Mouse (Mus musculus) kidney, postnatal 10 days (tissue): ENCODE measurements at regions not wholly inside any gene's neighbourhood (a gene's known extent, or its start where the extent isn't known, plus 50 kb on each side); places are given as distances from the start of the nearest gene placed in this dataset.
A peak's percentile ranks its signal among the peaks of the same experiment; 100 is the strongest.

ENCODE experiments used
- DNase-seq: peaks from one replicate; pipeline ENCODE4 v3.0.0; 2021; ENCODE audit warnings: mixed read lengths

GRCm38 (mm10) chr7:71648314-71648713, 297.0 kb upstream of the Gm10295 start:
- no peak for DNase-seq

GRCm38 (mm10) chr7:71646944-71647343, 295.7 kb upstream of the Gm10295 start:
- DNase-seq = no peak

- peak; percentile 37 for DNase-seq
Measured at GRCm38 (mm10) chr7:71623048-71623447, 271.8 kb upstream of the Gm10295 start.

GRCm38 (mm10) chr7:71603159-71603558, 251.9 kb upstream of the Gm10295 start:
- DNase-seq = peak; percentile 83

GRCm38 (mm10) chr7:71596780-71597179, 245.5 kb upstream of the Gm10295 start:
- no peak for DNase-seq

GRCm38 (mm10) chr7:71587626-71588025, 236.3 kb upstream of the Gm10295 start:
- DNase-seq = peak; percentile 77

- peak; percentile 58 for DNase-seq
Measured at GRCm38 (mm10) chr7:71583443-71584055, 232.3 kb upstream of the Gm10295 start.

- DNase-seq = peak; percentile 83
Measured at GRCm38 (mm10) chr7:71581746-71582145, 230.5 kb upstream of the Gm10295 start.

- no peak for DNase-seq
Measured at GRCm38 (mm10) chr7:71560296-71560936, 209.1 kb upstream of the Gm10295 start.

- DNase-seq = no peak
Measured at GRCm38 (mm10) chr7:71556473-71556872, 205.2 kb upstream of the Gm10295 start.

- DNase-seq = no peak
Measured at GRCm38 (mm10) chr7:71555476-71555875, 204.2 kb upstream of the Gm10295 start.

- DNase-seq = no peak
Measured at GRCm38 (mm10) chr7:71546606-71547213, 195.4 kb upstream of the Gm10295 start.

GRCm38 (mm10) chr7:71541467-71541866, 190.2 kb upstream of the Gm10295 start:
- no peak for DNase-seq

GRCm38 (mm10) chr7:71533109-71533508, 181.8 kb upstream of the Gm10295 start:
- DNase-seq = peak; percentile 66

GRCm38 (mm10) chr7:71531496-71531895, 180.2 kb upstream of the Gm10295 start:
- DNase-seq = peak; percentile 44

- no peak for DNase-seq
Measured at GRCm38 (mm10) chr7:71530922-71531321, 179.6 kb upstream of the Gm10295 start.

- no peak for DNase-seq
Measured at GRCm38 (mm10) chr7:71526152-71526551, 174.9 kb upstream of the Gm10295 start.

- DNase-seq = peak; percentile 55
Measured at GRCm38 (mm10) chr7:71524577-71525126, 173.4 kb upstream of the Gm10295 start.

GRCm38 (mm10) chr7:71524119-71524518, 172.8 kb upstream of the Gm10295 start:
- no peak for DNase-seq

- no peak for DNase-seq
Measured at GRCm38 (mm10) chr7:71507379-71507778, 156.1 kb upstream of the Gm10295 start.

GRCm38 (mm10) chr7:71500719-71501118, 149.4 kb upstream of the Gm10295 start:
- DNase-seq = peak; percentile 64

- no peak for DNase-seq
Measured at GRCm38 (mm10) chr7:71498123-71498522, 146.8 kb upstream of the Gm10295 start.

GRCm38 (mm10) chr7:71491128-71491527, 139.8 kb upstream of the Gm10295 start:
- DNase-seq = no peak
